Comparison of ENCODE assay signal across 9 mouse cellular contexts in genomic region chr1:119308719-119309365, GRCm38 (mm10).
DNase-seq lines count a peak whose midpoint lies in the region; ATAC-seq and TF ChIP-seq lines count a peak whose summit lies in the region.
"Had no signal": no experiment of that assay in that cellular context is flagged by ENCODE, and none has a peak within 500 bp of the region (broad histone marks: within the 10 kb centered on the region; RNA-seq: fewer than 3 reads in every experiment).

No protein-coding gene starts in this region.

- intact Hi-C loops in heart, postnatal 10 days (cut with DNase I), result no loop called here
- intact Hi-C loops in left cerebral cortex, postnatal 25 days (cut with DNase I), result no loop called here
- intact Hi-C loops in gastrocnemius, adult 2 months (cut with DNase I), result no loop called here

- no peaks in the 10 kb centered on the region for H3K36me3 ChIP-seq in embryonic facial prominence, embryonic 12.5 days

- no peaks in the 10 kb centered on the region for H3K27me3 ChIP-seq in embryonic facial prominence, embryonic 12.5 days

- peaks cover 10% of the 10 kb centered on the region; the same call in 1 of the 2 replicates for H3K4me1 ChIP-seq in embryonic facial prominence, embryonic 12.5 days

- no peak overlapping the region for H3K4me3 ChIP-seq in layer of hippocampus, adult 2 months
- H3K4me3 ChIP-seq in embryonic facial prominence, embryonic 12.5 days, result no peak overlapping the region
- H3K4me3 ChIP-seq in gastrocnemius, adult 2 months, result no peak overlapping the region

- H3K9me3 ChIP-seq in embryonic facial prominence, embryonic 12.5 days, result no peaks in the 10 kb centered on the region

- WGBS in embryonic facial prominence, embryonic 12.5 days, result 45% methylated on average over 9 of the region's 9 CpGs

- H3K27ac ChIP-seq in layer of hippocampus, adult 2 months, result no peak overlapping the region
- H3K27ac ChIP-seq in embryonic facial prominence, embryonic 12.5 days, result 0 out of 2 replicates have a peak overlapping the region, but pooled peaks have one; percentile 43
- H3K27ac ChIP-seq in gastrocnemius, adult 2 months, result no peak overlapping the region

- H3K4me2 ChIP-seq in embryonic facial prominence, embryonic 12.5 days (replicated peaks), result no peak overlapping the region

- no peak overlapping the region for H3K9ac ChIP-seq in embryonic facial prominence, embryonic 12.5 days

- 0 out of 2 replicates have a peak, but pooled peaks have one; percentile 78 for ATAC-seq in embryonic facial prominence, embryonic 12.5 days (ENCODE audit: insufficient number of reproducible peaks, insufficient read depth, low FRiP score, low TSS enrichment)
- ATAC-seq: activated CD4-positive, CD25-positive, alpha-beta regulatory T cell, adult 4 months; inflammation-experienced regulatory T-cells, adult 6 months had no signal

- DNase-seq in layer of hippocampus, adult 2 months (ENCODE audit: low spot score in 2 of 2), result no peak
- no peak for DNase-seq in layer of hippocampus, postnatal 25 days (ENCODE audit: extremely low spot score in 1 of 2, low spot score in 1 of 2)
- peak; percentile 29 to 48 for DNase-seq in heart, postnatal 10 days
- peak; percentile 14 for DNase-seq in lung, postnatal 25 days (ENCODE audit: low spot score)
- DNase-seq in left cerebral cortex, postnatal 25 days (ENCODE audit: low spot score in 2 of 2), result no peak
- no peak for DNase-seq in gastrocnemius, adult 2 months

- peak; percentile 50 for TF ChIP-seq CTCF in layer of hippocampus, adult 2 months (conservative IDR thresholded peaks at IDR 0.05)
- no peak for TF ChIP-seq CTCF in gastrocnemius, adult 2 months (IDR thresholded peaks at IDR 0.05)

Comparison
In these comparisons a context has a peak if more than half of its experiments do, and no peak if none do; other contexts are left out.
1. DNase-seq: peak in heart, postnatal 10 days (2 of 2) and lung, postnatal 25 days (single experiment); none in layer of hippocampus, adult 2 months (0 of 2), layer of hippocampus, postnatal 25 days (0 of 2), left cerebral cortex, postnatal 25 days (0 of 2) and gastrocnemius, adult 2 months (single experiment).